Mouse (Mus musculus): ENCODE data around the gene Gm42906. TPM values are rescaled to one million over a fixed set of nuclear protein-coding genes. Genes with fewer than 3 reads are reported as not detected.
A peak's percentile ranks its signal among the peaks of the same experiment; 100 is the strongest.

Gm42906 gene
- polyA plus RNA-seq, 1 experiment from 2014 or later, result not detected

DNA sequence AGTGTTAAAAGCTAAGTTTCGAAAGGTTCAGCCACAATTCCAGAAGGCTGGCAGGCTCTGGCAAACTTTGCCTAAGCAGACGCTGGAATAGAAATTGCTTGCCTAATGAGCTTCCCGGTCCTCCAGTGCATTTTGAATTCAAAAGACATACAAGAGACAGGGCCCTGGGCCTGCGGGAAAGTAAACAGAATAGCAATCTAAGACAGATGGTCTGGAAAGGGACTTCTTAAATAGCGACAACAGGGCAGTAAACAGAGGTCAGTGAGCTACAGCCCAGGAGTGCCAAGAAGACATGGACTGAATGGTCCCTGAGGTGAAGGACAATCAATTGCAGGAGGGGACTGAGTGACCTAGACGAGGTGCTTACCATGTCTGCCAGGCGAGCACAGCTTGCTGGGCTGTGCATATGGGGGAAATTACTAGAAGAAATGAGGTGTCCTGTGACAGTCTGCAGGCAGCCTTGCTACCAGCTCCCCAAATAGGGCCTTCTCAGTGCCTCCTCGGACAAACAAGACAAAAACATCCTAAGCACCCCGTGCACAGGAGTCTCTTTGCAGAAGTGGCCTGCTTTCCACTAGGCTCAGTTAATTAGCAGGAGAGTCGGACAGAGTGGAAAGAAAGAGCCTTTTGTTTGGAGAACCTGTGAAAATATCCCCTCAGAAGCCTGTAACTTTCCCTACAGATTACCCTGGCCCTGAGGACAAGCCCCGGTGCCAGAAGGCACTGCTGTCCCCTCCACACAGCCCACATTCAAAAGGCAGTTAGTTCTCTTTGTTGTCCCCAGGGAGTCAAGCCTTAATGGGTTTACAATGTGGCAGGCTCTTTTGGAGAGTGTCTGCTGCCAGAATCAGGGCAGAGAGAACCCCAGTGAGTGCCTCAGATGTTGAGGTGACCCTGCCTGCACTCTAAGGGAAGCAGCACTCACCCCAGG is 285.0 kb downstream of the Gm42906 start:
- peaks cover 8% of the 10 kb centered on the region for H3K4me1 ChIP-seq (replicated peaks; ENCODE audit: control insufficient read depth, insufficient read depth, low read length)
- H3K4me2 ChIP-seq (replicated peaks; ENCODE audit: low read depth, low read length), result no peak overlapping the region
- H3K27ac ChIP-seq (ENCODE audit: low read depth, low read length), result peak overlapping the region; percentile 79
- no peak overlapping the region for H3K4me3 ChIP-seq (ENCODE audit: low read depth, low read length)
- peak overlapping the region; percentile 40; the same call in 1 of the 2 replicates for H3K9ac ChIP-seq (ENCODE audit: low read depth, low read length)
- no peaks in the 10 kb centered on the region for H3K27me3 ChIP-seq (ENCODE audit: control insufficient read depth, insufficient read depth, low read length)
- peak; percentile 82 for ATAC-seq (ENCODE audit: low FRiP score)
- 11% methylated on average over 11 of the region's 11 CpGs for WGBS
- DNase-seq (ENCODE audit: low spot score), result peak; percentile 52
- H3K9me3 ChIP-seq (ENCODE audit: control insufficient read depth, low read length), result no peaks in the 10 kb centered on the region
- H3K36me3 ChIP-seq (ENCODE audit: control insufficient read depth, insufficient read depth, low read length), result no peaks in the 10 kb centered on the region

- H3K4me2 ChIP-seq (replicated peaks; ENCODE audit: low read depth, low read length), result no peak overlapping the region
- 51% methylated on average over 5 of the region's 5 CpGs for WGBS
- H3K9ac ChIP-seq (ENCODE audit: low read depth, low read length), result no peak overlapping the region
- no peaks in the 10 kb centered on the region for H3K36me3 ChIP-seq (ENCODE audit: control insufficient read depth, insufficient read depth, low read length)
- peak; percentile 58 for ATAC-seq (ENCODE audit: low FRiP score)
- H3K27ac ChIP-seq (ENCODE audit: low read depth, low read length), result no peak overlapping the region
- H3K4me1 ChIP-seq (replicated peaks; ENCODE audit: control insufficient read depth, insufficient read depth, low read length), result peaks cover 8% of the 10 kb centered on the region
- no peak overlapping the region for H3K4me3 ChIP-seq (ENCODE audit: low read depth, low read length)
- H3K27me3 ChIP-seq (ENCODE audit: control insufficient read depth, insufficient read depth, low read length), result no peaks in the 10 kb centered on the region
- peak; percentile 52 for DNase-seq (ENCODE audit: low spot score)
- no peaks in the 10 kb centered on the region for H3K9me3 ChIP-seq (ENCODE audit: control insufficient read depth, low read length)
Observed at GRCm38 (mm10) chr5:151142241-151142640, 285.7 kb downstream of the Gm42906 start.

GRCm38 (mm10) chr5:151137901-151138300 is 290.1 kb downstream of the Gm42906 start:
- DNase-seq (ENCODE audit: low spot score), result no peak
- peaks cover 4% of the 10 kb centered on the region; the same call in 1 of the 2 replicates for H3K4me1 ChIP-seq (replicated peaks; ENCODE audit: control insufficient read depth, insufficient read depth, low read length)
- H3K4me3 ChIP-seq (ENCODE audit: low read depth, low read length), result no peak overlapping the region
- H3K27me3 ChIP-seq (ENCODE audit: control insufficient read depth, insufficient read depth, low read length), result no peaks in the 10 kb centered on the region
- 93% methylated on average over 5 of the region's 5 CpGs for whole genome bisulfite sequencing
- no peaks in the 10 kb centered on the region for H3K36me3 ChIP-seq (ENCODE audit: control insufficient read depth, insufficient read depth, low read length)
- H3K9me3 ChIP-seq (ENCODE audit: control insufficient read depth, low read length), result no peaks in the 10 kb centered on the region
- H3K27ac ChIP-seq (ENCODE audit: low read depth, low read length), result no peak overlapping the region
- no peak overlapping the region for H3K4me2 ChIP-seq (replicated peaks; ENCODE audit: low read depth, low read length)
- no peak overlapping the region for H3K9ac ChIP-seq (ENCODE audit: low read depth, low read length)
- no peak for ATAC-seq (ENCODE audit: low FRiP score)

- no peaks in the 10 kb centered on the region for H3K4me1 ChIP-seq (replicated peaks; ENCODE audit: control insufficient read depth, insufficient read depth, low read length)
- H3K27me3 ChIP-seq (ENCODE audit: control insufficient read depth, insufficient read depth, low read length), result no peaks in the 10 kb centered on the region
- ATAC-seq (ENCODE audit: low FRiP score) (no peak), DNase-seq (ENCODE audit: low spot score) (no peak)
- H3K36me3 ChIP-seq (ENCODE audit: control insufficient read depth, insufficient read depth, low read length), result no peaks in the 10 kb centered on the region
- no peak overlapping the region for H3K4me3 ChIP-seq (ENCODE audit: low read depth, low read length)
- no peaks in the 10 kb centered on the region for H3K9me3 ChIP-seq (ENCODE audit: control insufficient read depth, low read length)
- no peak overlapping the region for H3K9ac ChIP-seq (ENCODE audit: low read depth, low read length)
- no peak overlapping the region for H3K27ac ChIP-seq (ENCODE audit: low read depth, low read length)
- no peak overlapping the region for H3K4me2 ChIP-seq (replicated peaks; ENCODE audit: low read depth, low read length)
- WGBS, result 86% methylated on average over 4 of the region's 4 CpGs
Observed at GRCm38 (mm10) chr5:151137311-151137710, 290.7 kb downstream of the Gm42906 start.

GRCm38 (mm10) chr5:151135965-151136364 is 292.0 kb downstream of the Gm42906 start:
- no peaks in the 10 kb centered on the region for H3K36me3 ChIP-seq (ENCODE audit: control insufficient read depth, insufficient read depth, low read length)
- H3K4me2 ChIP-seq (replicated peaks; ENCODE audit: low read depth, low read length), result no peak overlapping the region
- no peak overlapping the region for H3K4me3 ChIP-seq (ENCODE audit: low read depth, low read length)
- 73% methylated on average over 6 of the region's 6 CpGs for WGBS
- H3K9ac ChIP-seq (ENCODE audit: low read depth, low read length), result no peak overlapping the region
- H3K9me3 ChIP-seq (ENCODE audit: control insufficient read depth, low read length), result no peaks in the 10 kb centered on the region
- no peak overlapping the region for H3K27ac ChIP-seq (ENCODE audit: low read depth, low read length)
- no peaks in the 10 kb centered on the region for H3K27me3 ChIP-seq (ENCODE audit: control insufficient read depth, insufficient read depth, low read length)
- H3K4me1 ChIP-seq (replicated peaks; ENCODE audit: control insufficient read depth, insufficient read depth, low read length), result no peaks in the 10 kb centered on the region
- no peak for ATAC-seq (ENCODE audit: low FRiP score)
- DNase-seq (ENCODE audit: low spot score), result no peak

DNA sequence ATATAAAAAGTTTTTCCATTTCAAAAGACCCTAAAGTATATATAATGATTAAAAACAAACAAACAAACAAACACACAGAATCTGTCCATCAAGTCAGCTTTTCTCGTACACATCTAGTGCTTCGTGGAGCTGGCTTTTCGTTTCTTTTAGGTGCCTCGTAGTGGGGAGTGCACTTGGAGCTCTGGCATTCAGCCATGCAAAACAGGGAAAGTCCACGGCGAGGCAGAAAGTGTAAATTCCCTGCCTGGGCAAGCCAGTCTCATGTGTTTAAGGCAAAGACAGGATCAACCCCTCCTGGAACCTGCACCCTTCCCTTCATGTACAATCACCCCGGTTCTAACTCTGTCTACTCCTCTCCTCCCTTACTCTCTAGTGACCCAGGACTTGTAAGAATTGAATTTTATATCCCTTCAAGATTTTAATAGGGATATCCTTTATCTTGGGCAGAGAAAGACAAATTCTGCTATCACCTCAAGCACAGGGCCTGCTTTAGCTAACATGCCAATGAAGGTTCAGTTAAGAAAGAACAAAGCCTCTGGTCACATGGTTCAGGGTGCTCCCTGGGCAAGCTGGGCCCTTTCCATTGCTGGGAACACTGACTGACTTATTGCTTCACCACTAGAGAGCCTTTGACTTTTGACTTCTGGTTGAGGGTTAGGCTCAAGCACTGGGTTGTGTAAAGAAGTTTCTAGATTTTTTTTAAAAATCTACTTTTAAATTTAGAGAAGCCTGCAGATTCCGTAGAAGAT is 292.7 kb downstream of the Gm42906 start:
- Histone ChIP-seq H3K27me3 (ENCODE audit: control insufficient read depth, insufficient read depth, low read length) (no peaks in the 10 kb centered on the region), H3K9me3 (ENCODE audit: control insufficient read depth, low read length) (no peaks in the 10 kb centered on the region), H3K4me1 (replicated peaks; ENCODE audit: control insufficient read depth, insufficient read depth, low read length) (no peaks in the 10 kb centered on the region), H3K4me3 (ENCODE audit: low read depth, low read length) (no peak overlapping the region), H3K9ac (ENCODE audit: low read depth, low read length) (no peak overlapping the region), H3K36me3 (ENCODE audit: control insufficient read depth, insufficient read depth, low read length) (no peaks in the 10 kb centered on the region), H3K4me2 (replicated peaks; ENCODE audit: low read depth, low read length) (no peak overlapping the region), H3K27ac (ENCODE audit: low read depth, low read length) (no peak overlapping the region; the same call in 1 of the 2 replicates)
- 84% methylated on average over 8 of the region's 8 CpGs for WGBS
- ATAC-seq (ENCODE audit: low FRiP score), result no peak
- DNase-seq (ENCODE audit: low spot score), result no peak

DNA sequence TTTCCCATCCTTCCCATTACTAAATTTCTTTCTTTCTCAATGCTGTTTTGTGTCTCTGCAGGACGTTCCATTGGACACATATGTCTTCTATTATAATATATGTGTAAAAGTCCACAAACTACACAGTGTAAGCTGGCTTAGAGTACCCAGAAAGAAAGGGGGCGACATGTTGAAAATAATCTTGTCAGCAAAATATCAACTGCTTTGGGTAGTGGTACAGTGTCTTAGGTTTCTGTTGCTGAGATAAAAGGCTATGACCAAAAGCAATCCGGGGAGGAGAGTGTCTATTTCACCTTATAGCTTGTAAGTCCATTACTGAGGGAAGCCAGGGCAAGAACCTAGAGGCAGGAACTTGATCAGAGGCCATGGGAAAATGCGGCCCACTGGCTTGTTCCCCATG is 293.8 kb downstream of the Gm42906 start:
- H3K36me3 ChIP-seq (ENCODE audit: control insufficient read depth, insufficient read depth, low read length), result no peaks in the 10 kb centered on the region
- H3K9me3 ChIP-seq (ENCODE audit: control insufficient read depth, low read length), result no peaks in the 10 kb centered on the region
- no peaks in the 10 kb centered on the region for H3K4me1 ChIP-seq (replicated peaks; ENCODE audit: control insufficient read depth, insufficient read depth, low read length)
- WGBS, result 95% methylated on average over 4 of the region's 4 CpGs
- H3K4me2 ChIP-seq (replicated peaks; ENCODE audit: low read depth, low read length), result no peak overlapping the region
- H3K9ac ChIP-seq (ENCODE audit: low read depth, low read length), result no peak overlapping the region
- DNase-seq (ENCODE audit: low spot score) (no peak), ATAC-seq (ENCODE audit: low FRiP score) (no peak)
- no peak overlapping the region for H3K4me3 ChIP-seq (ENCODE audit: low read depth, low read length)
- H3K27me3 ChIP-seq (ENCODE audit: control insufficient read depth, insufficient read depth, low read length), result no peaks in the 10 kb centered on the region
- no peak overlapping the region for H3K27ac ChIP-seq (ENCODE audit: low read depth, low read length)

- H3K9ac ChIP-seq (ENCODE audit: low read depth, low read length), result no peak overlapping the region
- H3K27ac ChIP-seq (ENCODE audit: low read depth, low read length), result no peak overlapping the region
- DNase-seq (ENCODE audit: low spot score), result no peak
- H3K9me3 ChIP-seq (ENCODE audit: control insufficient read depth, low read length), result no peaks in the 10 kb centered on the region
- 90% methylated on average over 14 of the region's 14 CpGs for WGBS
- H3K4me3 ChIP-seq (ENCODE audit: low read depth, low read length), result no peak overlapping the region
- H3K36me3 ChIP-seq (ENCODE audit: control insufficient read depth, insufficient read depth, low read length), result no peaks in the 10 kb centered on the region
- H3K4me2 ChIP-seq (replicated peaks; ENCODE audit: low read depth, low read length), result no peak overlapping the region
- ATAC-seq (ENCODE audit: low FRiP score), result no peak
- no peaks in the 10 kb centered on the region for H3K4me1 ChIP-seq (replicated peaks; ENCODE audit: control insufficient read depth, insufficient read depth, low read length)
- H3K27me3 ChIP-seq (ENCODE audit: control insufficient read depth, insufficient read depth, low read length), result no peaks in the 10 kb centered on the region
Observed at GRCm38 (mm10) chr5:151133744-151134143, 294.2 kb downstream of the Gm42906 start.

Data from hindbrain, embryonic 11.5 days (tissue).